Mouse (Mus musculus) embryonic facial prominence, embryonic 15.5 days (tissue): ENCODE results near the gene Cdh1. TPM values are rescaled to one million over a fixed set of nuclear protein-coding genes. Genes with fewer than 3 reads are reported as not detected.
"Not testable (repeated sequence)": the region's sequence is repeated elsewhere in the genome, so short reads cannot be mapped to it uniquely, and the experiment has no call there.

ENCODE experiments used
- ATAC-seq: fragments of 200-750 bp; cut with Nextera tagmentation; 2 replicates; pipeline ENCODE4 v1.8.0; 2017; ENCODE audit warnings: low read depth, moderate TSS enrichment; ENCODE audit not compliant: insufficient number of reproducible peaks, low FRiP score, low TSS enrichment
- H3K27ac ChIP-seq: fragments of 300-500 bp; sonication (generic); replicated peaks from 2 replicates; pipeline ENCODE4 v1.5.1; 2015; ENCODE audit warnings: mild to moderate bottlenecking, inconsistent platforms
- H3K27me3 ChIP-seq: fragments of 300-500 bp; sonication (generic); 2 replicates; pipeline ENCODE4 v1.6.1; 2015; ENCODE audit warnings: inconsistent platforms
- H3K36me3 ChIP-seq: fragments of 300-500 bp; sonication (generic); 2 replicates; pipeline ENCODE4 v1.6.1; 2015; ENCODE audit warnings: mild to moderate bottlenecking, inconsistent platforms
- H3K4me1 ChIP-seq: fragments of 300-500 bp; sonication (generic); 2 replicates; pipeline ENCODE4 v1.6.1; 2015; ENCODE audit warnings: inconsistent platforms
- H3K4me2 ChIP-seq: fragments of 300-500 bp; sonication (generic); replicated peaks from 2 replicates; pipeline ENCODE4 v1.6.1; 2015; ENCODE audit warnings: mild to moderate bottlenecking, inconsistent platforms
- H3K4me3 ChIP-seq: fragments of 300-500 bp; sonication (generic); replicated peaks from 2 replicates; pipeline ENCODE4 v1.5.1; 2015; ENCODE audit warnings: mild to moderate bottlenecking, inconsistent platforms
- H3K9ac ChIP-seq: fragments of 300-500 bp; sonication (generic); 2 replicates; pipeline ENCODE4 v1.6.1; 2015; ENCODE audit warnings: inconsistent platforms
- H3K9me3 ChIP-seq: fragments of 300-500 bp; sonication (generic); replicated peaks from 2 replicates; pipeline ENCODE4 v1.6.1; 2016; ENCODE audit warnings: inconsistent platforms
- WGBS: fragments of 180-500 bp; shearing (Covaris S2); methylation state at CpG from one replicate; pipeline ENCODE4 v1.1.7; 2015; 5-methylcytosine and 5-hydroxymethylcytosine counted together
- polyA plus RNA-seq: library from polyadenylated mRNA; unstranded; fragments of >200 nt; fragmentation: Nextera tagmentation; extraction: Ambion mirVana; gene quantifications from 2 replicates; pipeline ENCODE4 v1.2.1, GENCODE M21; 2015

Cdh1 gene
- polyA plus RNA-seq, result 60.8 and 72.0 TPM in 2 replicates

- Histone ChIP-seq H3K9me3 (no peaks in the 10 kb centered on the region), H3K4me1 (peaks cover 22% of the 10 kb centered on the region), H3K27ac (peak within 1 kb of the TSS; percentile 48), H3K9ac (peak within 1 kb of the TSS; percentile 40), H3K4me2 (peak within 1 kb of the TSS; percentile 85), H3K36me3 (no peaks in the 10 kb centered on the region), H3K4me3 (peak within 1 kb of the TSS; percentile 50), H3K27me3 (peaks cover 48% of the 10 kb centered on the region)
- WGBS, result under 1% methylated on average over 53 of the region's 53 CpGs
- ATAC-seq, result peak; percentile 84
Observed at GRCm38 (mm10) chr8:106603131-106603819, at the start of gene Cdh1. Cdh1 (plus strand) TSS chr8:106603351.

- Histone ChIP-seq H3K9me3 (no peaks in the 10 kb centered on the region), H3K27ac (no peak overlapping the region), H3K36me3 (peaks cover 27% of the 10 kb centered on the region; the same call in 1 of the 2 replicates), H3K9ac (no peak overlapping the region), H3K4me3 (no peak overlapping the region), H3K27me3 (no peaks in the 10 kb centered on the region), H3K4me1 (0 out of 2 replicates have a peak, but pooled peaks cover 4% of the 10 kb centered on the region), H3K4me2 (no peak overlapping the region)
- 92% methylated on average over 5 of the region's 5 CpGs for WGBS
- no peak for ATAC-seq
Observed at GRCm38 (mm10) chr8:106554011-106554410, 49.1 kb upstream of the Cdh1 start.

GRCm38 (mm10) chr8:106556068-106556645, 47.0 kb upstream of the Cdh1 start:
- no peak overlapping the region for H3K4me2 ChIP-seq
- no peak for ATAC-seq
- 0 out of 2 replicates have a peak, but pooled peaks cover 3% of the 10 kb centered on the region for H3K4me1 ChIP-seq
- H3K4me3 ChIP-seq, result no peak overlapping the region
- H3K9ac ChIP-seq, result no peak overlapping the region
- H3K9me3 ChIP-seq, result no peaks in the 10 kb centered on the region
- 67% methylated on average over 6 of the region's 7 CpGs for WGBS
- peaks cover 27% of the 10 kb centered on the region; the same call in 1 of the 2 replicates for H3K36me3 ChIP-seq
- no peak overlapping the region for H3K27ac ChIP-seq
- no peaks in the 10 kb centered on the region for H3K27me3 ChIP-seq

GRCm38 (mm10) chr8:106559844-106560243, 43.3 kb upstream of the Cdh1 start:
- no peak for ATAC-seq
- Histone ChIP-seq H3K4me2 (no peak overlapping the region), H3K9ac (no peak overlapping the region), H3K36me3 (peaks cover 11% of the 10 kb centered on the region; the same call in 1 of the 2 replicates), H3K27ac (no peak overlapping the region), H3K4me1 (0 out of 2 replicates have a peak, but pooled peaks cover 6% of the 10 kb centered on the region), H3K4me3 (no peak overlapping the region), H3K27me3 (no peaks in the 10 kb centered on the region), H3K9me3 (no peaks in the 10 kb centered on the region)
- WGBS, result 52% methylated on average over 9 of the region's 9 CpGs

GRCm38 (mm10) chr8:106561097-106561865, 41.9 kb upstream of the Cdh1 start:
- H3K4me1 ChIP-seq, result 0 out of 2 replicates have a peak, but pooled peaks cover 6% of the 10 kb centered on the region
- WGBS, result 27% methylated on average over 21 of the region's 21 CpGs
- no peak overlapping the region for H3K4me2 ChIP-seq
- no peak overlapping the region for H3K4me3 ChIP-seq
- H3K27ac ChIP-seq, result peak overlapping the region; percentile 40; the same call in 1 of the 2 replicates
- H3K9me3 ChIP-seq, result no peaks in the 10 kb centered on the region
- H3K9ac ChIP-seq, result no peak overlapping the region
- H3K27me3 ChIP-seq, result no peaks in the 10 kb centered on the region
- peak; percentile 71; the same call in 1 of the 2 replicates for ATAC-seq
- H3K36me3 ChIP-seq, result peaks cover 8% of the 10 kb centered on the region; the same call in 1 of the 2 replicates

- Histone ChIP-seq H3K4me3 (no peak overlapping the region), H3K9ac (no peak overlapping the region), H3K9me3 (no peaks in the 10 kb centered on the region), H3K4me1 (0 out of 2 replicates have a peak, but pooled peaks cover 6% of the 10 kb centered on the region), H3K4me2 (no peak overlapping the region), H3K36me3 (no peaks in the 10 kb centered on the region), H3K27ac (peak overlapping the region; percentile 80), H3K27me3 (no peaks in the 10 kb centered on the region)
- peak; percentile 82 for ATAC-seq
- 52% methylated on average over 3 of the region's 3 CpGs for WGBS
Observed at GRCm38 (mm10) chr8:106563691-106564182, 39.4 kb upstream of the Cdh1 start.

GRCm38 (mm10) chr8:106569006-106569405, 34.1 kb upstream of the Cdh1 start:
- Histone ChIP-seq H3K4me3 (no peak overlapping the region), H3K4me1 (no peaks in the 10 kb centered on the region), H3K27ac (no peak overlapping the region), H3K9me3 (no peaks in the 10 kb centered on the region), H3K9ac (no peak overlapping the region), H3K4me2 (no peak overlapping the region), H3K36me3 (no peaks in the 10 kb centered on the region), H3K27me3 (no peaks in the 10 kb centered on the region)
- WGBS, result 73% methylated on average over 7 of the region's 7 CpGs
- no peak for ATAC-seq

- Histone ChIP-seq H3K4me2 (no peak overlapping the region), H3K36me3 (no peaks in the 10 kb centered on the region), H3K9ac (no peak overlapping the region), H3K4me1 (no peaks in the 10 kb centered on the region), H3K4me3 (no peak overlapping the region), H3K9me3 (no peaks in the 10 kb centered on the region), H3K27me3 (no peaks in the 10 kb centered on the region), H3K27ac (no peak overlapping the region)
- no peak for ATAC-seq
- 83% methylated on average over 4 of the region's 4 CpGs for WGBS
Observed at GRCm38 (mm10) chr8:106570386-106570785, 32.8 kb upstream of the Cdh1 start.

GRCm38 (mm10) chr8:106571551-106572172, 31.5 kb upstream of the Cdh1 start:
- H3K9me3 ChIP-seq, result no peaks in the 10 kb centered on the region
- 75% methylated on average over 5 of the region's 5 CpGs for WGBS
- H3K9ac ChIP-seq, result no peak overlapping the region
- ATAC-seq, result no peak
- H3K4me1 ChIP-seq, result no peaks in the 10 kb centered on the region
- no peak overlapping the region for H3K4me2 ChIP-seq
- H3K4me3 ChIP-seq, result no peak overlapping the region
- no peak overlapping the region for H3K27ac ChIP-seq
- H3K36me3 ChIP-seq, result no peaks in the 10 kb centered on the region
- H3K27me3 ChIP-seq, result no peaks in the 10 kb centered on the region

GRCm38 (mm10) chr8:106572175-106572574, 31.0 kb upstream of the Cdh1 start:
- not testable (repeated sequence) for H3K4me1 ChIP-seq, H3K9me3 ChIP-seq, H3K27ac ChIP-seq, ATAC-seq, H3K27me3 ChIP-seq, H3K36me3 ChIP-seq, H3K9ac ChIP-seq, H3K4me2 ChIP-seq, H3K4me3 ChIP-seq
- WGBS, result 67% methylated on average over 1 of the region's 1 CpGs
